Comparison of ENCODE assay signal across 8 mouse cellular contexts in the genomic region with DNA sequence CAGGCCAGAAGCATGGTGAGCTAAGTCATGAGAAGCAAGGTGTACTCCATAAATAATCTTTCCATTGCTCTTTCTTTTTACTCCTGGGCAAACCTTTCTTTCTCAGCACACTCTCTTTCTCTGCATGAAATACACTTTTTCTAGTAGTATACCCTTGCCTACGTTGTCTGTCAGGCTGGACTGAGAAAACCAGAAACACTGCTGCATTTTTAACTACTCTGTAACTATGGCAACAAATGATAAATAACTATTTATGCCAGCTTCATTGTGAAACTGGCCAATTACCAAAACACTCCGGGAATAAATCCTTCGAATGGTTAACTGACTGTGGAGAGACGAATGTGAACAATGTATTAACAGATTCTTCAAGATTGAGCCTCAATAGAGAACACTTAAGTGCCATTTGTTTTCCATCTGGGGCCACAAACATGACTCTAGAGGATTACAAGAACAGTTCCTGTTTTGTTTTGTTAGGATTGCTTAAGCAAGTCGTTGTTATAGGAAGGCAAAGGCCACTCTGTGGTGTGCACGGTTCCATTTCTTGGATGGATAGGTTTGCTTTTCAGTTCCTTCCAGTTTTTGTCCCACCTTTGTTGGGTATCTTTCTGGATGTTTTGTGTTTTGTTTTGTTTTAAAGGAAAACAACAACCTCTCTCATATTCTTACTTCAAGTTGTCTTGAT. TPM values are rescaled to one million over a fixed set of nuclear protein-coding genes. Genes with fewer than 3 reads are reported as not detected.
DNase-seq lines count a peak whose midpoint lies in the region; ATAC-seq and TF ChIP-seq lines count a peak whose summit lies in the region.
"Not testable (repeated sequence)": the region's sequence is repeated elsewhere in the genome, so short reads cannot be mapped to it uniquely, and the experiment has no call there.

Ptger2 (plus strand) TSS at position 522 of the 682 bp plus-strand sequence.

- H3K27me3 ChIP-seq in E14TG2a.4 (ENCODE audit: insufficient read depth, low read length), result peaks cover 50% of the 10 kb centered on the region
- peaks cover 25% of the 10 kb centered on the region for H3K27me3 ChIP-seq in embryonic facial prominence, embryonic 12.5 days
- not testable (repeated sequence) for H3K27me3 ChIP-seq in hindbrain, embryonic 14.5 days (ENCODE audit: control insufficient read depth, insufficient read depth, low read length); spleen, adult 2 months (ENCODE audit: control insufficient read depth, insufficient read depth, low read length)
- H3K27me3 ChIP-seq in liver, postnatal 0 days (ENCODE audit: insufficient read depth, low read length), result peaks cover 17% of the 10 kb centered on the region; the same call in 1 of the 2 replicates
- H3K27me3 ChIP-seq in midbrain, embryonic 12.5 days, result peaks cover 36% of the 10 kb centered on the region

- peak; percentile 33 for DNase-seq in hindbrain, embryonic 14.5 days (ENCODE audit: low spot score)
- not testable (repeated sequence) for DNase-seq in layer of hippocampus, adult 2 months (ENCODE audit: low spot score in 2 of 2); liver, postnatal 0 days; spleen, adult 2 months (ENCODE audit: low read depth in 1 of 2, low spot score in 2 of 2)

- TF ChIP-seq CTCF in E14TG2a.4 (conservative IDR thresholded peaks at IDR 0.05; ENCODE audit: low read length); layer of hippocampus, adult 2 months (conservative IDR thresholded peaks at IDR 0.05); liver, postnatal 0 days (IDR thresholded peaks at IDR 0.05; ENCODE audit: low read depth); spleen, adult 2 months (IDR thresholded peaks at IDR 0.05; ENCODE audit: extremely low read depth, insufficient read depth, insufficient read length, insufficient replicate concordance): not testable (repeated sequence)

- peaks cover 67% of the 10 kb centered on the region for H3K4me1 ChIP-seq in E14TG2a.4 (replicated peaks; ENCODE audit: low read depth, low read length)
- H3K4me1 ChIP-seq in embryonic facial prominence, embryonic 12.5 days; hindbrain, embryonic 14.5 days (replicated peaks; ENCODE audit: control insufficient read depth, insufficient read depth, low read length); midbrain, embryonic 12.5 days: not testable (repeated sequence)
- H3K4me1 ChIP-seq in liver, postnatal 0 days (ENCODE audit: insufficient read depth), result peaks cover 12% of the 10 kb centered on the region
- H3K4me1 ChIP-seq in spleen, adult 2 months (ENCODE audit: control insufficient read depth, insufficient read depth, insufficient read length), result peaks cover 13% of the 10 kb centered on the region; the same call in 1 of the 2 replicates

- H3K27ac ChIP-seq in embryonic facial prominence, embryonic 12.5 days; hindbrain, embryonic 14.5 days; layer of hippocampus, adult 2 months; midbrain, embryonic 12.5 days (replicated peaks): not testable (repeated sequence)
- H3K27ac ChIP-seq in liver, postnatal 0 days (ENCODE audit: low read depth), result peak within 1 kb of the TSS; percentile 81
- H3K27ac ChIP-seq in spleen, adult 2 months (ENCODE audit: insufficient read depth, low read length), result peak within 1 kb of the TSS; percentile 55

- not testable (repeated sequence) for H3K9me3 ChIP-seq in E14TG2a.4 (ENCODE audit: low read length); embryonic facial prominence, embryonic 12.5 days; hindbrain, embryonic 14.5 days (ENCODE audit: control insufficient read depth, low read length); liver, postnatal 0 days (ENCODE audit: low read length); midbrain, embryonic 12.5 days

- 69% methylated on average over 6 of the region's 6 CpGs for WGBS in embryonic facial prominence, embryonic 12.5 days
- WGBS in hindbrain, embryonic 14.5 days, result 28% methylated on average over 6 of the region's 6 CpGs
- WGBS in liver, postnatal 0 days (ENCODE audit: insufficient replicate concordance), result 62% methylated on average over 6 of the region's 6 CpGs
- WGBS in midbrain, embryonic 12.5 days, result 41% methylated on average over 6 of the region's 6 CpGs
- 57% methylated on average over 6 of the region's 6 CpGs for WGBS in spleen, adult 2 months

- not testable (repeated sequence) for TF ChIP-seq EP300 in liver, postnatal 0 days (IDR thresholded peaks at IDR 0.05; ENCODE audit: low read depth)

- not testable (repeated sequence) for H3K36me3 ChIP-seq in E14TG2a.4 (ENCODE audit: insufficient read depth, low read length); embryonic facial prominence, embryonic 12.5 days; hindbrain, embryonic 14.5 days (replicated peaks; ENCODE audit: control insufficient read depth, insufficient read depth); liver, postnatal 0 days (replicated peaks; ENCODE audit: insufficient read depth, low read length); midbrain, embryonic 12.5 days; spleen, adult 2 months (ENCODE audit: control insufficient read depth, insufficient read depth, low read length)

- not testable (repeated sequence) for TF ChIP-seq POLR2A in spleen, adult 2 months (IDR thresholded peaks at IDR 0.05; ENCODE audit: low read depth, low read length)

- H3K4me2 ChIP-seq in embryonic facial prominence, embryonic 12.5 days (replicated peaks), result peak within 1 kb of the TSS; percentile 87
- peak within 1 kb of the TSS; percentile 69 for H3K4me2 ChIP-seq in hindbrain, embryonic 14.5 days (replicated peaks)
- H3K4me2 ChIP-seq in liver, postnatal 0 days (ENCODE audit: low read depth, low read length), result peak within 1 kb of the TSS; percentile 74
- peak within 1 kb of the TSS; percentile 85 for H3K4me2 ChIP-seq in midbrain, embryonic 12.5 days (replicated peaks)

- H3K4me3 ChIP-seq in E14TG2a.4 (replicated peaks; ENCODE audit: low read length), result peak within 1 kb of the TSS; percentile 79
- H3K4me3 ChIP-seq in embryonic facial prominence, embryonic 12.5 days, result peak within 1 kb of the TSS; percentile 44
- H3K4me3 ChIP-seq in hindbrain, embryonic 14.5 days (replicated peaks; ENCODE audit: low read length), result peak within 1 kb of the TSS; percentile 36
- H3K4me3 ChIP-seq in layer of hippocampus, adult 2 months, result peak within 1 kb of the TSS; percentile 55
- peak within 1 kb of the TSS; percentile 57 for H3K4me3 ChIP-seq in liver, postnatal 0 days (ENCODE audit: low read depth, low read length)
- H3K4me3 ChIP-seq in midbrain, embryonic 12.5 days, result peak within 1 kb of the TSS; percentile 49
- H3K4me3 ChIP-seq in spleen, adult 2 months (ENCODE audit: extremely low read depth, insufficient read depth, insufficient read length), result peak within 1 kb of the TSS; percentile 66

- ATAC-seq in embryonic facial prominence, embryonic 12.5 days (ENCODE audit: insufficient number of reproducible peaks, insufficient read depth, low FRiP score, low TSS enrichment); hindbrain, embryonic 14.5 days (ENCODE audit: low FRiP score); liver, postnatal 0 days; midbrain, embryonic 12.5 days (ENCODE audit: low FRiP score, low read depth): not testable (repeated sequence)
- peak; percentile 54 for ATAC-seq in granulocyte monocyte progenitor cell, adult 5-6 weeks (replicated peaks; ENCODE audit: poor library complexity, severe bottlenecking)

- H3K9ac ChIP-seq in embryonic facial prominence, embryonic 12.5 days, result peak within 1 kb of the TSS; percentile 30; the same call in 1 of the 2 replicates
- peak within 1 kb of the TSS; percentile 53 for H3K9ac ChIP-seq in hindbrain, embryonic 14.5 days
- peak within 1 kb of the TSS; percentile 59 for H3K9ac ChIP-seq in liver, postnatal 0 days (replicated peaks)
- H3K9ac ChIP-seq in midbrain, embryonic 12.5 days (replicated peaks), result peak within 1 kb of the TSS; percentile 46

RNA-seq across cellular contexts. Expression of gene Ptger2, which starts in this region (rescaled TPM):
- polyA plus RNA-seq in embryonic facial prominence, embryonic 12.5 days (2016; fragmentation: Nextera tagmentation; extraction: Ambion mirVana), result 0.77 and 0.78 TPM in 2 replicates
- 5.2 and 5.4 TPM in 2 replicates for total RNA-seq in granulocyte monocyte progenitor cell, adult 5-6 weeks (2014; fragmentation: Nextera tagmentation)
- 3.1 and 3.5 TPM in 2 replicates for total RNA-seq in granulocyte monocyte progenitor cell, adult 5-6 weeks (2017)
- polyA plus RNA-seq in hindbrain, embryonic 14.5 days (2014; fragmentation: Nextera tagmentation; extraction: Ambion mirVana), result 1.3 and 1.6 TPM in 2 replicates
- under 1 TPM; 0.13 to 0.37 TPM for total RNA-seq in layer of hippocampus, adult 2 months (2021)
- polyA plus RNA-seq in liver, postnatal 0 days (2015; fragmentation: Nextera tagmentation; extraction: Ambion mirVana), result 0.64 and 0.68 TPM in 2 replicates
- 0.10 TPM in 1 of 2 replicates, not detected in the other for polyA plus RNA-seq in midbrain, embryonic 12.5 days (2016; fragmentation: Nextera tagmentation; extraction: Ambion mirVana)
- polyA plus RNA-seq in spleen, adult 2 months (2012; rRNA removed), result 3.8 and 4.9 TPM in 2 replicates
